Mouse (Mus musculus): ENCODE measurements around the gene Rab5b. TPM values are rescaled to one million over a fixed set of nuclear protein-coding genes. Genes with fewer than 3 reads are reported as not detected.

Rab5b gene
- polyA plus RNA-seq, 1 experiment from 2014 or later = 71.6 TPM

GRCm38 (mm10) chr10:128646139-128647089 lies 49.6 kb downstream of the Rab5b start:
- peak; percentile 72 for ATAC-seq (replicated peaks; ENCODE audit: insufficient number of reproducible peaks, low FRiP score, low TSS enrichment, low read depth)
- Histone ChIP-seq H3K9ac (replicated peaks; ENCODE audit: low read length) (peak overlapping the region; percentile 50), H3K4me2 (ENCODE audit: low read depth, low read length) (peak overlapping the region; percentile 82), H3K27ac (replicated peaks; ENCODE audit: low read depth, low read length) (0 out of 2 replicates have a peak overlapping the region, but pooled peaks have one; percentile 5), H3K9me3 (replicated peaks; ENCODE audit: control insufficient read depth, low read length) (no peaks in the 10 kb centered on the region), H3K4me3 (ENCODE audit: low read depth, low read length) (peak overlapping the region; percentile 45), H3K4me1 (ENCODE audit: control insufficient read depth, insufficient read depth, low read length) (no peaks in the 10 kb centered on the region; the same call in 1 of the 2 replicates), H3K27me3 (ENCODE audit: control insufficient read depth, insufficient read depth, low read length) (no peaks in the 10 kb centered on the region), H3K36me3 (replicated peaks; ENCODE audit: control insufficient read depth, insufficient read depth, low read depth, low read length) (no peaks in the 10 kb centered on the region)
- 3% methylated on average over 11 of the region's 13 CpGs for WGBS
- peak; percentile 65 for DNase-seq (ENCODE audit: low spot score)

- no peaks in the 10 kb centered on the region for H3K36me3 ChIP-seq (replicated peaks; ENCODE audit: control insufficient read depth, insufficient read depth, low read depth, low read length)
- WGBS = 3% methylated on average over 35 of the region's 36 CpGs
- H3K9me3 ChIP-seq (replicated peaks; ENCODE audit: control insufficient read depth, low read length) = no peaks in the 10 kb centered on the region
- DNase-seq (ENCODE audit: low spot score) (peak; percentile 60), ATAC-seq (replicated peaks; ENCODE audit: insufficient number of reproducible peaks, low FRiP score, low TSS enrichment, low read depth) (peak; percentile 71)
- peak within 1 kb of the TSS; percentile 45 for H3K4me3 ChIP-seq (ENCODE audit: low read depth, low read length)
- H3K27ac ChIP-seq (replicated peaks; ENCODE audit: low read depth, low read length) = 0 out of 2 replicates have a peak within 1 kb of the TSS, but pooled peaks have one; percentile 5
- peak within 1 kb of the TSS; percentile 82 for H3K4me2 ChIP-seq (ENCODE audit: low read depth, low read length)
- H3K9ac ChIP-seq (replicated peaks; ENCODE audit: low read length) = peak within 1 kb of the TSS; percentile 75
- H3K4me1 ChIP-seq (ENCODE audit: control insufficient read depth, insufficient read depth, low read length) = no peaks in the 10 kb centered on the region; the same call in 1 of the 2 replicates
- no peaks in the 10 kb centered on the region for H3K27me3 ChIP-seq (ENCODE audit: control insufficient read depth, insufficient read depth, low read length)
Observed at GRCm38 (mm10) chr10:128645111-128646011, 50.7 kb downstream of the Rab5b start, which contains the start of gene Ikzf4. TSS of gene Ikzf4 (minus strand) at chr10:128645991.

- Histone ChIP-seq H3K9me3 (replicated peaks; ENCODE audit: control insufficient read depth, low read length) (no peaks in the 10 kb centered on the region), H3K4me3 (ENCODE audit: low read depth, low read length) (no peak overlapping the region), H3K4me1 (ENCODE audit: control insufficient read depth, insufficient read depth, low read length) (no peaks in the 10 kb centered on the region; the same call in 1 of the 2 replicates), H3K27ac (replicated peaks; ENCODE audit: low read depth, low read length) (no peak overlapping the region), H3K4me2 (ENCODE audit: low read depth, low read length) (no peak overlapping the region), H3K9ac (replicated peaks; ENCODE audit: low read length) (no peak overlapping the region), H3K36me3 (replicated peaks; ENCODE audit: control insufficient read depth, insufficient read depth, low read depth, low read length) (no peaks in the 10 kb centered on the region), H3K27me3 (ENCODE audit: control insufficient read depth, insufficient read depth, low read length) (no peaks in the 10 kb centered on the region)
- ATAC-seq (replicated peaks; ENCODE audit: insufficient number of reproducible peaks, low FRiP score, low TSS enrichment, low read depth) (no peak), DNase-seq (ENCODE audit: low spot score) (no peak)
- WGBS = 76% methylated on average over 6 of the region's 6 CpGs
Observed at GRCm38 (mm10) chr10:128642749-128643148, 53.3 kb downstream of the Rab5b start.

GRCm38 (mm10) chr10:128641871-128642270 lies 54.2 kb downstream of the Rab5b start:
- no peak overlapping the region for H3K4me2 ChIP-seq (ENCODE audit: low read depth, low read length)
- DNase-seq (ENCODE audit: low spot score) (no peak), ATAC-seq (replicated peaks; ENCODE audit: insufficient number of reproducible peaks, low FRiP score, low TSS enrichment, low read depth) (no peak)
- no peaks in the 10 kb centered on the region for H3K27me3 ChIP-seq (ENCODE audit: control insufficient read depth, insufficient read depth, low read length)
- H3K9me3 ChIP-seq (replicated peaks; ENCODE audit: control insufficient read depth, low read length) = no peaks in the 10 kb centered on the region
- WGBS = 78% methylated on average over 7 of the region's 7 CpGs
- no peak overlapping the region for H3K4me3 ChIP-seq (ENCODE audit: low read depth, low read length)
- no peak overlapping the region for H3K9ac ChIP-seq (replicated peaks; ENCODE audit: low read length)
- H3K27ac ChIP-seq (replicated peaks; ENCODE audit: low read depth, low read length) = no peak overlapping the region
- peaks cover 2% of the 10 kb centered on the region; the same call in 1 of the 2 replicates for H3K4me1 ChIP-seq (ENCODE audit: control insufficient read depth, insufficient read depth, low read length)
- H3K36me3 ChIP-seq (replicated peaks; ENCODE audit: control insufficient read depth, insufficient read depth, low read depth, low read length) = no peaks in the 10 kb centered on the region

- WGBS = 90% methylated on average over 15 of the region's 15 CpGs
- DNase-seq (ENCODE audit: low spot score) (no peak), ATAC-seq (replicated peaks; ENCODE audit: insufficient number of reproducible peaks, low FRiP score, low TSS enrichment, low read depth) (no peak)
- no peak overlapping the region for H3K27ac ChIP-seq (replicated peaks; ENCODE audit: low read depth, low read length)
- no peaks in the 10 kb centered on the region for H3K27me3 ChIP-seq (ENCODE audit: control insufficient read depth, insufficient read depth, low read length)
- no peak overlapping the region for H3K9ac ChIP-seq (replicated peaks; ENCODE audit: low read length)
- no peak overlapping the region for H3K4me2 ChIP-seq (ENCODE audit: low read depth, low read length)
- no peaks in the 10 kb centered on the region for H3K9me3 ChIP-seq (replicated peaks; ENCODE audit: control insufficient read depth, low read length)
- H3K4me1 ChIP-seq (ENCODE audit: control insufficient read depth, insufficient read depth, low read length) = peaks cover 3% of the 10 kb centered on the region; the same call in 1 of the 2 replicates
- no peak overlapping the region for H3K4me3 ChIP-seq (ENCODE audit: low read depth, low read length)
- no peaks in the 10 kb centered on the region for H3K36me3 ChIP-seq (replicated peaks; ENCODE audit: control insufficient read depth, insufficient read depth, low read depth, low read length)
Observed at GRCm38 (mm10) chr10:128640891-128641290, 55.2 kb downstream of the Rab5b start.

GRCm38 (mm10) chr10:128639999-128640398 lies 56.1 kb downstream of the Rab5b start:
- H3K36me3 ChIP-seq (replicated peaks; ENCODE audit: control insufficient read depth, insufficient read depth, low read depth, low read length) = no peaks in the 10 kb centered on the region
- H3K4me3 ChIP-seq (ENCODE audit: low read depth, low read length) = no peak overlapping the region
- H3K27me3 ChIP-seq (ENCODE audit: control insufficient read depth, insufficient read depth, low read length) = no peaks in the 10 kb centered on the region
- no peak overlapping the region for H3K4me2 ChIP-seq (ENCODE audit: low read depth, low read length)
- DNase-seq (ENCODE audit: low spot score) (no peak), ATAC-seq (replicated peaks; ENCODE audit: insufficient number of reproducible peaks, low FRiP score, low TSS enrichment, low read depth) (no peak)
- H3K27ac ChIP-seq (replicated peaks; ENCODE audit: low read depth, low read length) = no peak overlapping the region
- 84% methylated on average over 14 of the region's 14 CpGs for WGBS
- H3K9me3 ChIP-seq (replicated peaks; ENCODE audit: control insufficient read depth, low read length) = no peaks in the 10 kb centered on the region
- H3K9ac ChIP-seq (replicated peaks; ENCODE audit: low read length) = no peak overlapping the region
- H3K4me1 ChIP-seq (ENCODE audit: control insufficient read depth, insufficient read depth, low read length) = peaks cover 3% of the 10 kb centered on the region; the same call in 1 of the 2 replicates

- Histone ChIP-seq H3K4me2 (ENCODE audit: low read depth, low read length) (no peak overlapping the region), H3K27ac (replicated peaks; ENCODE audit: low read depth, low read length) (no peak overlapping the region), H3K9me3 (replicated peaks; ENCODE audit: control insufficient read depth, low read length) (no peaks in the 10 kb centered on the region), H3K4me3 (ENCODE audit: low read depth, low read length) (no peak overlapping the region), H3K27me3 (ENCODE audit: control insufficient read depth, insufficient read depth, low read length) (no peaks in the 10 kb centered on the region), H3K9ac (replicated peaks; ENCODE audit: low read length) (peak overlapping the region; percentile 22; the same call in 1 of the 2 replicates), H3K36me3 (replicated peaks; ENCODE audit: control insufficient read depth, insufficient read depth, low read depth, low read length) (no peaks in the 10 kb centered on the region; the same call in 1 of the 2 replicates), H3K4me1 (ENCODE audit: control insufficient read depth, insufficient read depth, low read length) (peaks cover 3% of the 10 kb centered on the region; the same call in 1 of the 2 replicates)
- DNase-seq (ENCODE audit: low spot score) (peak; percentile 26), ATAC-seq (replicated peaks; ENCODE audit: insufficient number of reproducible peaks, low FRiP score, low TSS enrichment, low read depth) (no peak)
- 9% methylated on average over 11 of the region's 11 CpGs for WGBS
Observed at GRCm38 (mm10) chr10:128637011-128637410, 59.1 kb downstream of the Rab5b start.

All from embryonic facial prominence, embryonic 11.5 days (tissue).